Mouse (Mus musculus) lung, postnatal 0 days (tissue): Measurements from ENCODE around the gene Ltbr. TPM values are rescaled to one million over a fixed set of nuclear protein-coding genes. Genes with fewer than 3 reads are reported as not detected.
A peak's percentile ranks its signal among the peaks of the same experiment; 100 is the strongest.

Experiments used
- ATAC-seq: fragments of 200-750 bp; cut with Nextera tagmentation; 2 replicates; pipeline ENCODE4 v1.8.0; 2017; ENCODE audit warnings: moderate library complexity
- DNase-seq: peaks from one replicate; pipeline ENCODE4 v3.0.0-alpha.2; 2016; ENCODE audit warnings: low spot score
- H3K27ac ChIP-seq: fragments of 300-500 bp; sonication (generic); 2 replicates; pipeline ENCODE4 v1.5.1; 2014; ENCODE audit warnings: antibody characterized with exemption, mild to moderate bottlenecking, low read length, mixed read lengths
- H3K27me3 ChIP-seq: fragments of 300-500 bp; sonication (generic); replicated peaks from 2 replicates; pipeline ENCODE4 v1.6.1; 2014; ENCODE audit warnings: low read length, mixed read lengths; ENCODE audit not compliant: insufficient read depth
- H3K36me3 ChIP-seq: fragments of 300-500 bp; sonication (generic); 2 replicates; pipeline ENCODE4 v1.6.1; 2014; ENCODE audit warnings: low read length, mixed read lengths; ENCODE audit not compliant: insufficient read depth
- H3K4me1 ChIP-seq: fragments of 300-500 bp; sonication (generic); 2 replicates; pipeline ENCODE4 v1.6.1; 2014; ENCODE audit warnings: antibody characterized with exemption, low read depth, low read length, mixed read lengths; ENCODE audit not compliant: insufficient read depth
- H3K4me2 ChIP-seq: fragments of 300-500 bp; sonication (generic); replicated peaks from 2 replicates; pipeline ENCODE4 v1.6.1; 2014; ENCODE audit warnings: low read depth, mild to moderate bottlenecking, low read length, moderate library complexity, mixed read lengths
- H3K4me3 ChIP-seq: fragments of 300-500 bp; sonication (generic); 2 replicates; pipeline ENCODE4 v1.5.1; 2014; ENCODE audit warnings: low read depth, low read length
- H3K9ac ChIP-seq: fragments of 300-500 bp; sonication (generic); replicated peaks from 2 replicates; pipeline ENCODE4 v1.6.1; 2014; ENCODE audit warnings: low read depth, mild to moderate bottlenecking
- H3K9me3 ChIP-seq: fragments of 300-500 bp; sonication (generic); 2 replicates; pipeline ENCODE4 v1.6.1; 2016; ENCODE audit warnings: low read length, mixed read lengths
- CTCF ChIP-seq: IDR thresholded peaks from 2 replicates; pipeline ENCODE4 v1.5.1; 2016; ENCODE audit warnings: antibody characterized with exemption, mild to moderate bottlenecking
- EP300 ChIP-seq: IDR thresholded peaks from 2 replicates; pipeline ENCODE4 v1.6.1; 2016; ENCODE audit warnings: antibody characterized with exemption, mild to moderate bottlenecking, control low read depth
- WGBS: fragments of 180-500 bp; shearing (Covaris S2); extraction: QIAGEN DNeasy Blood & Tissue Kit; methylation state at CpG from one replicate; pipeline ENCODE4 v1.1.7; 2014; 5-methylcytosine and 5-hydroxymethylcytosine counted together
- polyA plus RNA-seq: library from polyadenylated mRNA; unstranded; fragments of >200 nt; fragmentation: Nextera tagmentation; extraction: Ambion mirVana; gene quantifications from 2 replicates; pipeline ENCODE4 v1.2.1, GENCODE M21; 2015

Gene Ltbr
- polyA plus RNA-seq: 96.7 and 100 TPM in 2 replicates

GRCm38 (mm10) chr6:125313546-125314230, at the start of gene Ltbr:
Ltbr (minus strand) TSS chr6:125313885.
- ATAC-seq (peak; percentile 97), DNase-seq (peak; percentile 97)
- TF ChIP-seq EP300: peak; percentile 32; the same call in 1 of the 2 replicates
- peak; percentile 24 for TF ChIP-seq CTCF
- H3K4me1 ChIP-seq: peaks cover 17% of the 10 kb centered on the region
- no peaks in the 10 kb centered on the region for H3K27me3 ChIP-seq
- peak within 1 kb of the TSS; percentile 94 for H3K9ac ChIP-seq
- H3K4me2 ChIP-seq: peak within 1 kb of the TSS; percentile 90
- H3K27ac ChIP-seq: peak within 1 kb of the TSS; percentile 94
- WGBS: 1% methylated on average over 33 of the region's 46 CpGs
- no peaks in the 10 kb centered on the region for H3K9me3 ChIP-seq
- peaks cover 6% of the 10 kb centered on the region; the same call in 1 of the 2 replicates for H3K36me3 ChIP-seq
- H3K4me3 ChIP-seq: peak within 1 kb of the TSS; percentile 71

GRCm38 (mm10) chr6:125363021-125363420, 49.3 kb upstream of the Ltbr start:
- H3K4me2 ChIP-seq: no peak overlapping the region
- H3K27me3 ChIP-seq: no peaks in the 10 kb centered on the region
- no peak overlapping the region for H3K27ac ChIP-seq
- H3K9ac ChIP-seq: no peak overlapping the region
- 45% methylated on average over 15 of the region's 15 CpGs for WGBS
- ATAC-seq: no peak
- no peak overlapping the region for H3K4me3 ChIP-seq
- no peaks in the 10 kb centered on the region for H3K9me3 ChIP-seq
- peaks cover 24% of the 10 kb centered on the region; the same call in 1 of the 2 replicates for H3K36me3 ChIP-seq
- DNase-seq: no peak
- no peaks in the 10 kb centered on the region; the same call in 1 of the 2 replicates for H3K4me1 ChIP-seq
- TF ChIP-seq CTCF (no peak), EP300 (no peak)

- 42% methylated on average over 38 of the region's 38 CpGs for WGBS
- TF ChIP-seq CTCF: peak; percentile 69
- TF ChIP-seq EP300: no peak
- ATAC-seq (peak; percentile 63), DNase-seq (peak; percentile 77)
- Histone ChIP-seq H3K4me3 (no peak overlapping the region), H3K27ac (no peak overlapping the region), H3K9me3 (no peaks in the 10 kb centered on the region), H3K27me3 (no peaks in the 10 kb centered on the region), H3K9ac (no peak overlapping the region; the same call in 1 of the 2 replicates), H3K36me3 (peaks cover 35% of the 10 kb centered on the region; the same call in 1 of the 2 replicates), H3K4me2 (no peak overlapping the region), H3K4me1 (no peaks in the 10 kb centered on the region)
Observed at GRCm38 (mm10) chr6:125361467-125362291, 48.0 kb upstream of the Ltbr start.

GRCm38 (mm10) chr6:125360846-125361245, 47.2 kb upstream of the Ltbr start:
- DNase-seq (no peak), ATAC-seq (no peak)
- H3K9ac ChIP-seq: no peak overlapping the region
- H3K36me3 ChIP-seq: peaks cover 35% of the 10 kb centered on the region; the same call in 1 of the 2 replicates
- peaks cover 6% of the 10 kb centered on the region; the same call in 1 of the 2 replicates for H3K4me1 ChIP-seq
- H3K27me3 ChIP-seq: no peaks in the 10 kb centered on the region
- no peaks in the 10 kb centered on the region for H3K9me3 ChIP-seq
- H3K27ac ChIP-seq: no peak overlapping the region
- H3K4me2 ChIP-seq: no peak overlapping the region
- 79% methylated on average over 9 of the region's 9 CpGs for WGBS
- TF ChIP-seq CTCF: no peak
- no peak for TF ChIP-seq EP300
- no peak overlapping the region for H3K4me3 ChIP-seq

- H3K36me3 ChIP-seq: peaks cover 35% of the 10 kb centered on the region; the same call in 1 of the 2 replicates
Observed at GRCm38 (mm10) chr6:125359999-125360398, 46.3 kb upstream of the Ltbr start.

DNA sequence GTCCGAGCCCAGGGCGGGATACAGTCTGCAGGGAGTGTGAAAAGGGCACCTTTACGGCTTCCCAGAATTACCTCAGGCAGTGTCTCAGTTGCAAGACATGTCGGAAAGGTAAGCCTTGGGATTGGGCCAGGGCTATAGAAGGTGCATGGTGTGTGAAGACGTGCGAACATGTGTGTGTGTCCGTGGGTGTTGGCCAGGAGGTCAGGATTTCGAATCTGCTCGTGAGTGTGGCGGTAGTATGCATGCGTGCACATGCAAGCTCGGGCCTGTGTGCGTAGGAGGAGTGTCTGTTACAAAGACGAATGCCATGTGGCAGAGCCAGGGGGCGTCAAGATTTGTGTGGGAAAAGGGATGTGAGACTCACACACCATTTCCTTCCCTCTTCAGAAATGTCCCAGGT, 43.6 kb upstream of the Ltbr start:
- Histone ChIP-seq H3K9me3 (no peaks in the 10 kb centered on the region), H3K4me2 (no peak overlapping the region), H3K4me3 (no peak overlapping the region), H3K9ac (no peak overlapping the region), H3K27me3 (no peaks in the 10 kb centered on the region), H3K36me3 (peaks cover 35% of the 10 kb centered on the region; the same call in 1 of the 2 replicates), H3K27ac (no peak overlapping the region), H3K4me1 (peaks cover 34% of the 10 kb centered on the region)
- DNase-seq (no peak), ATAC-seq (no peak)
- TF ChIP-seq CTCF (no peak), EP300 (no peak)
- 85% methylated on average over 15 of the region's 15 CpGs for WGBS

More at GRCm38 (mm10) chr6:125359999-125360398, 46.3 kb upstream of the Ltbr start:
- Histone ChIP-seq H3K4me3 (no peak overlapping the region), H3K9ac (no peak overlapping the region), H3K4me2 (no peak overlapping the region), H3K4me1 (peaks cover 15% of the 10 kb centered on the region; the same call in 1 of the 2 replicates), H3K9me3 (no peaks in the 10 kb centered on the region), H3K27me3 (no peaks in the 10 kb centered on the region), H3K27ac (no peak overlapping the region)
- ATAC-seq (no peak), DNase-seq (no peak)
- 45% methylated on average over 9 of the region's 9 CpGs for WGBS
- TF ChIP-seq EP300 (no peak), CTCF (peak; percentile 49)
